Mouse (Mus musculus): ENCODE measurements around the gene Ccdc122.
A peak's percentile ranks its signal among the peaks of the same experiment; 100 is the strongest.
"Not testable (repeated sequence)": the region's sequence is repeated elsewhere in the genome, so short reads cannot be mapped to it uniquely, and the experiment has no call there.

Gene Ccdc122

DNA sequence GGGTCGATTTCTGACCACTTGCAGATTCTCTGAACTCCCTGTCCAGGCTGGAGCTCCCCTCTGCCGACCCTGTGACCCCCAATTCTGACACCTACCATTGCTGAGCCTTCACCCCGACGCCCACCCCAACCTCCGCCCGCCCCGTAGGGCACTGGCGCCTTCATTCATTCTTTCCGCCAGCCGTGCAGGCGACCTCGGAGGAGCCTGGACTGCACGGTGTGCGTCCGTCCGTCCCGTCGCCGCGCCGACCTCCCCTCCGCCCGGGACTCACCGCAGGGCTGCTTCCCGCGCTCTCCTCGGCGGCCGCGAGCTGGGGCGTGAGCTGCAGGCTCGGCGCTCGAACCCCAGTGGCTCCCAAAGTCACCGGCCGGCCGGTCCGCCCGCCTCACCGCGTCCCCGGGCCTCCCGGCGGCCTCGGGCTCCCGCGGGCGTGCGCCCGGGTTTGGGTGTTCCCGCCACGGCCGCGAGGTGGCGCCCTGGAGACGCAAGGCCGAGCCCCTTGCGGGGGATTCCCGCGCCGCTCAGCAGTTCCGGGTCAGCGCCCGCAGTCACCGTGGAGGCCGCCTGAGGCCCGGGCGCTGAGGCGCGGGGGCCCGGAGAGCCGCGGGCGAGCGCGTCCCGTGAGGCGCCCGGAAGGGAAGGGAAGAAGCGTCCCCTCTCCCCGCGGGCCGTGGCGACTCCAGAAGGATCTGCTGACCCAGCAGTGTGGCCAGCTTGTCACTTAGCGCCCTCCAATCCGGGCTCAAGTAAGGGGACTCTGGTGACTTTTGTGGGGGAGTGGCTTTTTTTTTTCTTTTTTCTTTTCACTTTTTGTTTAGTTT, at the start of gene Ccdc122, which contains the start of gene Lacc1:
TSS of gene Ccdc122 (plus strand) at position 547 of the 821 bp plus-strand sequence.
TSS of gene Lacc1 (minus strand) at position 679 of the 821 bp plus-strand sequence.
- peak; percentile 84 for DNase-seq (ENCODE audit: low spot score)

DNA sequence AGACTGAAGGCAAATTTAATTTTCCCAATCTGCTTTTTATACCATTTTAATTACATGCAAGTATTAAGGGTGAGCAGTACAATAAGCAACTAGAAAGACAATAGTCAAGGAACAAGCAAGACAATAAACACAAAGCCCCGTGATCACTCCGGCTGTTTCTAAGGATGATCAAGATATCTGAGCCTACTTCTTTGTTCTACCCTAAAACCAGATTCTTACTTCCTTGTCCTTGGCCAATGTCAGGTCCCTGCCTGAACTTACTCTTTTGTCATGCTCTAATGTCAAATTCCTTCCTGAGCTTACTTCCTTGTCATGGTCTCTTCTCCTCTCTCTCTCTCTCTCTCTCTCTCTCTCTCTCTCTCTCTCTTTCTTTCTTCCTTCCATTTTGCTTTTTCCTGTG, 46.2 kb upstream of the Ccdc122 start:
- not testable (repeated sequence) for DNase-seq (ENCODE audit: low spot score)

DNA sequence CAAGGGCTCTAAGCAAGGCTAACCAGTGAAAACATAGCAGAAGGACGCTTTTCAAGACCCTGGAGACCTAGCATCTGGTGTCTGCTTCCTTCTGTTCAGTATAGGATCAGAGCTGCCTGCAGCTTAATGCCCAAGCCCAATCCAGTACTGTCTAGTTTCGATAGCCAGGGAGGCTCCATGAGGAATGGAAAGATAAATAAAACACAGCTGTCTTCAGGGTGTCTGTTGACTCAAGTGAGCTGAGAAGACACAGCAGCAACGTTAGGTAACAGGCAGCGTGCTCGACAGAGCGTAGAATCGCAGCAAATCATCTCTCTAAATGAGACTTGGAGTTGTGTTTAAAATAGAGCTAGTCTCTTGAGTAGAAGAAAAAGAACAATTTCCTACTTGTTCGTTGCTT, 31.8 kb upstream of the Ccdc122 start:
- no peak for DNase-seq (ENCODE audit: low spot score)

DNA sequence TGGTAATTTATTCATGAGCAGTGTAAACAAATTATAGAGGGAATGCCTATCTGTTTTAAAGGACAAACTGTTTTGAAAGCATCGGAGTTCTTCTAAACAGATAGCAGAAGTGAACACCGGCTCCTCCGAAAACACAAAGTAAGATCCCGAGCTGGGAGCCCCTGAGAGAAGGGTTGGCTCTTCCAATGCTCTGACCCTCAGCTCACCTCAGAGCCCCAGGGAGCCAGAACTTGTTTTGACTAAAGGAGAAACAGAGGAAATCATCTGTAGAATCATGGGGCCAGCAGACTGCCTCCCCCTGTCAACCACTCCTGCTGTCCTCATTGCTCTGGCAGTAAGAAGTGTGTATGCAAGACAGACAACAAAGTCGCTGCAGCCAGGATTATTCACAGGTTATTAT, 31.0 kb upstream of the Ccdc122 start:
- no peak for DNase-seq (ENCODE audit: low spot score)

DNA sequence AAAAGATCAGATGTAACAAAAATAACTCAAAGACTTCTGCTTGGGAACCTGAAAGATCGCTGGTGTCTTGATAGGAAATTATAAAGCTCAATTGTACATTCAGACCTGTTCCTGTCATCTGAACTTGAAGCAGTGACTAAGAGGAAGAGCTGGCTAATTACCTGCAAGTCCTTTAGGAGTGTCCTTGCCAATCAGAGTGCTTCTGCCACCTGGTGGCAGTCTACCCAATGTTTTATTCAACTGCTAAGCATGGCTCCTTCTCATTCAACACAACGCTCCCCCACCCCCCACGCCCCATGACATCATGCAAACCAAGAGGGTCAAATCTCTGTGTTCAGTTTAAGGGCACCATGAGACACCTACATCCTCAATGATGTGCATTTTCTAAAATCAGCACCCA, 28.3 kb upstream of the Ccdc122 start:
- DNase-seq (ENCODE audit: low spot score), result peak; percentile 56

DNA sequence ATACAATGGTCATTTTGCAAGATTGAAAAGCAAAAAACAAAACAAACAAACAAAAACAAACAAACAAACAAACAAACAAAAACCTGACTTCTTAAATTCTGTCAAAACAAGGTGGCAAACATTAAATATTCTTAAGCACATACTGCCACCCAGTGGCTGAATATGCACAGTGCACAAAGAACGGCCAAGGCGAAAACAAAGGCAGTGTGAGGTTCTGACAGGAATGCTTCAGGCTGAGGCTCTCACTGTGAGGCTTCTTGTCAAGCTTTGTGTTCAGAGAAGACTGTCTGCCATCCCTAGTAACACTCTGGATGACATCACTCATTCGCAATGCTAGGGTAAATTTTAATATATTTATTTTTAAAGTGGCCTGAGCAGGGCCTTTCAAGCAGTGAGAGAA, 24.8 kb upstream of the Ccdc122 start:
- peak; percentile 67 for DNase-seq (ENCODE audit: low spot score)

DNA sequence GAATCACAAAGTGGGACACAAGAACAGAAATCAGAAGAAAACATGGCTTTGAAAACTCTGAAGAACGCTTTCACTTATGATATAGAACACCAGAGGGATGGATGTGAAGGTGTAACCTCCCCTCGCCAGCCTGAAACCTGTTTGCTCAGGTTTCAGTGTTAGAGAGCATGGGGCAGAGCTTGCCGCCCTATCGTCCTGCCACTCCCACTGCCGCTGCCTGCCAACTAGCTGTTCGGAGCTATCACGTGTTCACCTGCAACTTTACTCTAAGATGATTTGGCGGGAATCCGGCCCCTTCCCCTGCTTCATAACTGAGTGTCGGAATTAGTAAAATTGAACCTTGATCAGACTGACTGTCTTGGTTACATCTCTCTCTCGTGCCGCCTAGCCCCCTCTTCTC, 19.8 kb upstream of the Ccdc122 start:
- not testable (repeated sequence) for DNase-seq (ENCODE audit: low spot score)

DNA sequence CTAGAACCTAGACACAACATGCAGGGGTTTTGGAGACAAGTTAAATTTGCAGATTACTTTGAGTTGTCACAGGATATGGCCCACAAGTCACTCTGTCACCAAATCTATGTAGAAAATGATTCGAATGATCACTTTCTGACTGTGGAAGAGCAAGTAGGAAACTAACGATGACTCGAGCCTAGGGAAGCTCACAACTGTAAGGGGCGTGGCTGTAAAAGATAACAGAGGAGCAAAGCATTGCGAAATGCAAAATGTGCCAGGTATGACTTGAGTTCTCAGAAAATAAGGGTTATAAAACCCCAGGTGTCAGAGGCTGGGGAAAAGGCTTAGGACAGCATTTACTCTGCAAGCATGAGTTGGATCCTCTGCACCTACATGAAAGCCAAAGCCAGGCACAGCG, 19.4 kb upstream of the Ccdc122 start:
- DNase-seq (ENCODE audit: low spot score), result no peak

DNA sequence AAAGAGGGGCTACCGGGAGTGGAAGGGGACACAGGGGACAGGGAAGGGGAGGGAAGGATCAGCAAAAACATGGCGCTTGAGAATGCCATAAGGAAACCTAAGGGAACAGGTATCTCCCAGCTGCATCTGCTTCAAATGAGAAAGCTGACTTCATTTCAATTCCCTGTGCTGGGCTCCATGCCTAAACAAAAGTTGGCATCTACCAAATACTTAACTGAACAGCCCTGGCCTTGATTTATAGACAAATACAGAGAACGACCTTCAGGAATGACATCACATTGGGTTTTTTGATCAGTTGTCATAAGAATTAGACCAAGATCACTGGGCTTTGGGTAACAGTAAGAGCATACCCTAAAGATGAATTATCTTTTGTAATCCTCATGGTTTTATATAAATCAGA, 12.1 kb upstream of the Ccdc122 start:
- DNase-seq (ENCODE audit: low spot score), result no peak

DNA sequence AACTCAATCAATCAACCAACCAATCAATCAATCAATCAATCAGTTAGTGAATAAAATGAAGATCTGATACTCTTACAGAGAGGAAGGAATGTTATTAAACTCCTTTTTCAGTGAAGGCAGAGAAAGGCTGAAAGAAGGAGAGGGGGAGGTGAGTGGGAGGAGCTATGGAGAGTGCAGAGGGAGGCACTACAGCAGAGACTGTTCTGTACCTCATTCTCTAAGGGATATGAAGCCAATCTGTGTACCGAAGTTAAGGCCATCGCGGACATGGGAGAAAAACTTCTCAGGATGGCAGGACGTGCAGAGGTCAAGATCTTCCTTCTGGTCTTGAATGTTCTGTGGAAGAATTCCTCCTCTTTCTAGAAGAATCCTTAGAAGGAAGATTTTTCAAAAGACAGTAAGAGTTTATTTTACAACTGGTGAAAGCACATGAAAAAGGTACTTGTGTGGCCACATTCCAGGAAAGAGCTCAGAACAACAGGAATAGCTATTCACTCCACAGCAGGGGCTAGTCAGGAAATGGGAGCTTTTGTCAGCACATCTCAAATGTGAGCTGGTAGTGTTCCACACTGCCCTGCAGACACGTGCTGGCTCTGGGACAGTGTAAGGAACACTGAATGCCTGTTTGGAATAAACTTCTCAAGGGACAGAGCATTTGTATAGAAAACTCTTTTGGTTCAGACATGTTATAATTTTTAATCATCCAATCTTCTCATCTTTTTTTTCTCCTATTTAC, 7.1 kb upstream of the Ccdc122 start:
- DNase-seq (ENCODE audit: low spot score), result no peak

DNA sequence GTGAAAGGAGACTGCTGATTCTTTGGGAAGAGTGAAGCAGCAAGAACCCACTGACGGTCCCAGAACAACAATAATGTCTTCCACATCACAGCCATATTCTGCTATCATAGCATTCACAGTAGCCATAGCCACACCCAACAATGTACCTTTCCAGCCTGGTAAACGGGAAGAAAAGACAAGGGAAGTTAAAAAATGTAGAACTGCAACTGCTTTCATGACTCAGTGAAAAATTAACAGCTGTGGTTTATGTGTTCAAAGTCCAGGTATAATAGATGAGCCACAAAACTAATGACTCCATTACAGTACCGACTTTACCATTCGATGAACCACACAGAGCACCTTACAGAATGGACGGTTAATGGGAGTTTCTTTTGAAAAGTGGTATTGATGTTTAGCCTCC, 5.8 kb upstream of the Ccdc122 start:
- DNase-seq (ENCODE audit: low spot score), result no peak

DNA sequence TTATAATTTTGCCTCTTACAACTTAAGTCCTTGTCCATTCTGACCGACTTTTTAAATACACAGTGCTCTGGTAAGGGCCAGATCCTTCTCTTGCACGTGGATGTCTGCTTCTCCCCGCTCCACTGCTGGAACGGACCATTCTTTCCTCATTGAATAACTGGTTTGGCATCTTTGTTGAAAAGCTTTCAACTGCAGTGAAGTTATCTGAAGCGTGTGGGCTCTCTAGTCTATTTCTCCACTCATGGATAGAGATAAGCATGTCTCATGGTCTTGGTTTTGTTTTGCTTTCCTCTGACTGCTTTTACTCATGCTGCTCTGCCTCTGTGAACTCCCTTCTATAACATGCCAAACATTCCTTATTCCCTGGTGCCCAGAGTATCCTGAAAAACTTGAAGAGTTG, 4.1 kb upstream of the Ccdc122 start:
- DNase-seq (ENCODE audit: low spot score), result no peak

DNA sequence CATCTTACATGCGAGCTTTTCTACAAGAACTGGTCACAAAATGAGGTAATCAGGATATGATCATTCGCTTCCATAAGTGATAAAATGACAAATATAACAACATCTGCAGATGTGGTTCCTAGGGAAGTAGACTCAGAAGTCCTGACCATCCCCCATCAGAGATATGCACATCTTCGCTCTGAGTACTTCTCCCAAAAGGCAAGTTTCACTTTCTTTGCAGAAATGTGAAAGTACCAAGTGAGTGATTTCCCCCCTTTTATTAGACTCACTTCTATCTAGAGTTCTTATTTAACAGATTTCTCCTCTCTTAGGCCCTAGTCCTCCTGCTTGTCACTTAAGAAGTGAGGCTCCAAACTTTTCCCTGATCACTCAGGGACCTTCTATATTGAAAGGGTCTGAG, 3.2 kb upstream of the Ccdc122 start:
- DNase-seq (ENCODE audit: low spot score), result no peak

DNA sequence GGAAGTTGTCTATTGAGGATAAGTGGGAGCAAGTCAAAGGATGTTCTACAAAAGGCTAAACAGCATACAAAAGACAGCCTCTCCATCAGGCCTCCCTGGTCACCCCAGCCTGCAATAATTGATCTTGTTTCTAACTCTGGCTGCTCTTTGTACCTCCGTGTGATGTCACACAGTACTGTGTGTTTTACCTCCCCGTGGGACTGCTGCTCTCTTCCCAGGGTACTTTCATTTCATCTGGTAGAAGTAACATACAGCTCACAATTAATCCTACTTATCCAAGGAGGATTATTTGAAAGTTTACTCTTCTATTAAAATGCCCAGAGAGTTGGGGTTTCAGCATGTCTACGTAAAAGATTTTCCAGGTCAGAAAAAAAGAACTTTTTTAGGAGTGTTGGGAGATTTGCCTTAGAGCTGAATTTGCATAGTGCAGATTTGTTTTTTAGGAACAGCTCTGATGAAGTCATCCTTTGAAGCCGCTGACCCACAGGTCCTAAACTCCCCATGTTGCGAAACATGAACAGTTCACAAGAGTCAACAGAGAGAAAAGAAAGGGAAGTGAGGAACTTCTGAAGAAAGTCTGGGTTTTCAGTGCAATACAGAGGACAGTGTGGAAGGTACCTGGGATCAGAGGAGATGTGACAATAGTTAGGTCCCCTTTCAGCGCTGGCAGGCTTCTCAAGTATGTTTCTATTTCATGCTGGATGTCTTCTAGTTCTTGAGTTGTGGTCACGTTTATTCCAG, 2.2 kb upstream of the Ccdc122 start:
- DNase-seq (ENCODE audit: low spot score), result no peak

DNA sequence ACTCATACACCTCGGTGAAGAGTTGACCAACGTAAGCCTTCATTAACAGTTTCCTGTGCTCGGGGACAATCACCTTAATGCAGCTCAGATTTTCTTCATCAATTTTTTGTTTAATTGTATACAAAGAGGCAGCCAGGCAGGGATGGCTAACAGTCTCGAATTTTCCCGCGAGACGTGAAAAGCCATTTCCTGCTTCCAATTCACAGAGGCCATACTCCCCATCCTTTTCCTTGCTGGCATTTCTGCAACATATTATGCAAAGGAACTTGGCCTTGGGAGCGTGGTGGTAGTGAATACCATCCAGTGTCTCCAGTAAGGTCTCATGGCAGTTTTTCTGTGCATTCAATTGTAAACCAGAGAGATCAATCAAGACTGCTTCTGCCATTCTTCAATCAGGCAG, 1.6 kb upstream of the Ccdc122 start:
- no peak for DNase-seq (ENCODE audit: low spot score)

DNA sequence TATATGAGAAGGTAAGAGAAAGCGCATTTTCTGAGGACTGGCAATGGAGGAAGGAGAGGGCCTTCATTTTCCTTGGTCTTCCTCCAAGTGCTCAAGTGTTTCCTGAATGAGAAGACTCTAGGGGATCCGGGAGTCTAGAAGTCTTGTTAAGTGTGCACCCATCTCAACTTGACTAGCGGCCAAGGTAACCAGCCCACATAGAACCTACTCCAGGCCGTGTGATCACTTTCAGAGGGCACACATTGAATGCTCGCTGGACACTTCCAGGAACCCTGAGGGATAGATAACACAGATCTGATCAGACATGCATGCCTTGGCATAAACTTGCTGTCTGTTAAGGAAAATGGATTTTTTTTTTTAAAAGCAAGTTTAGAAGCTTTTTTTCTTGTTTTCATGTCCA, 758 bp downstream of the Ccdc122 start:
- DNase-seq (ENCODE audit: low spot score), result no peak

DNA sequence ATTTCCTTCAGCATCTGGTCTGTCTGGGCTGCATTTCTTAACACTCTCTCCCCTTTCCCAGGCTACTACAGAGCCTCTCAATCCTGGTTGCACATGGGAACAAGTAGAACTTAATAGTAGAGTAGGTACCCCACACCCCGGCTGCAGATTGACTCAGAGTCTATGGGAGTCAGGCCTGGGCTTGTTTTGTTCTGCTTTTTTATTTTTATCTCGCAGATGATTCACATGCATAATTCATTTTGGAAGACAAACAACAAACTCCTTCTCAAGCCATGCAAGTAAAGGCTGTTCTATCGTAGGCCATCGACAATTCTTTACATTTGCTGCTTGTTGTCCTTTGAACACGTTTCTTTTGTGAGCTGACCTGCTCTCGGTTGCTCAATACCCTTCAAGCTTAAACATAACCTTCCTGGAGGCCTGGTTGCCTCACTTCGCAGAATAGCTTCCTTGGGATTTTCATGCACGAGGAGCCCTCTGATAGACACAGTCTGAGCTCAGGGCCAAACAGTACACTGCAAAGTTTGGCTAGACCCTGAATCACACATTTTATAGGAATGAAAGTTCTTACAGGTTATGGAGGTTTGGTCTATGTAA, 1.4 kb downstream of the Ccdc122 start:
- DNase-seq (ENCODE audit: low spot score), result no peak

DNA sequence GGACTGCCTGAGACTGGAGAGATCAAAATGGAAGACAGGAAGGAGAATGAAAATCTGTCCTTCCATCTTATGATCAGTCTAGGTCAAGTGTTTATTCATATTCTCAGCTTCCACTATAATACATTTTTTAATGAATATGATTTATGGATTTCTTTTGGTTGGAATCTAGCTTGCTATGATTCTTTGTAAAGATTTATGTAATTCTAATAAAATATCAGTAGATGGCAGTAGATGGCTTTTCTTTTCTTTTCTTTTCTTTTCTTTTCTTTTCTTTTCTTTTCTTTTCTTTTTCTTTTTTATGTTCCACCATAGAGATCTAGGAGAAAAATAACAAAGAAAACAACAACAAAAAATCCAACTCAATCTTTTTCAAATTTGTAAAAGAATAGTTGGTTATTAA, 16.7 kb downstream of the Ccdc122 start:
- no peak for DNase-seq (ENCODE audit: low spot score)

DNA sequence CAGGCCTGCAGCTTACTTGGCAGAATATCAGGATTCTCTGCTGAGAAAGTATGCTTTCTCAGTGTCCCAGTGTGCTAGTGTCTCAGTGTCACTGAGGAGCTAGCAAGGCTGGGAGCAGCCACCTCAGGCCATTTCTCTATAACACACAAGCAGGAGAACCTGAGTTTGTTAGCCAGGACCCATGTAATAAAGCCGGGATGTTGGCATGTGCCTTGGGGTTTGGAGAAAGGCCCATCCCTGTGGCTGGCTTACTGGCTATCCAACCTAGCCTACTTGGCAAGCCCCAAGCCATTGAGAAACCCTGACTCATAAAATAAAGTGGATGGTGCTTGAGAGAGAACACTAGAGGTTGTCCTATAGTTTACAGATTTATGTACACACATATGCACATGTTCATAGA, 32.8 kb downstream of the Ccdc122 start:
- no peak for DNase-seq (ENCODE audit: low spot score)

DNA sequence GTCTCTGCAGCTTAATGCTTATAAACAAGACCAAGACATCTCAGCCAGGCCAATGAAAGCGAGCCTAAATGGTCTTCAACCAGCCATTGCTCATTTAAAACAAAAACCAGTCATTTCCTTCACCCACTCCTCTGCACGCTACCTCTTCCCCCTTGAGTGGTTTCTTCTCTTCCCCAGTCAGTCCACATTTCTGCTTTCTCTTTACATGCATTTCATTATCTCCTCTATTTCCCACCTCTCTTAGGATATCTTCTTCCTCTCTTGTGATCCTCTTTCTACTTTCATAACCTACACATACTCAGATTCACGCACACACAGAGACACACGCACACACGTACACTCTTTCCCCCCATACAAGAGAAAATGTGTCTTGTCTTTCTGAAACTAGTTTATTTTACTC, 44.7 kb downstream of the Ccdc122 start:
- DNase-seq (ENCODE audit: low spot score), result no peak

DNA sequence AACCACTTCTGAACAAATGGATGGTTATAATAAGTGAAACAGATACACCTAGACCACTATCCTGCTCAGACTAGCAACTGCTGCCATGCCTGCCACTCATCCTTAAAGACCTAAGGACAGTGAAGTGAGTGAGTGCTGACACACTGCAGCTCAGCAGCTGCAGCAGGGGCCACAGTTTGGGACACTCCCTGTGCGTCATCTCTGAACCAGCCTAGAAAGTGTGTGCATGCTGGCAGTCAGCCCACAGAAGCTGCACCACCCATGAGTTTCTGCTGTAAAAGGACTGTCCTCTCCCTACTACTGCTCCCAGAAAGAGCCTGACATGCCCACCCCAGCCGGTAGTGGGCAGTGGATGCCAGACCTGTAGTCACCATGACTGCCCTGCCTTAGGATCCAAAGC, 63.7 kb downstream of the Ccdc122 start:
- no peak for DNase-seq (ENCODE audit: low spot score)

DNA sequence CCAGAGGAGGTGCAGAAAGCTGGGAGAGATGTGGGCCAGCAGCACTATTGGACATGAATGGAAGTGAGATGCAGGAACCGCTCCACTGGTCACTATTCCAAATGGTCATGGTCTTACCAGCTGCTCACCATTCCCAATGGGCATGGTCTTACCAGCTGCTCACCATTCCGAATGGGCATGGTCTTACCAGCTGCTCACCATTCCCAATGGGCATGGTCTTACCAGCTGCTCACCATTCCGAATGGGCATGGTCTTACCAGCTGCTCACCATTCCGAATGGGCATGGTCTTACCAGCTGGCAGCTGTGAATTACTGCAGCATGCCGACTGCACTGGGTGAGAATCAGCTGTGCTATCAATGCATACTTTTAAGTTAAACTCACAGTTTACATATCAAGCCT, 74.0 kb downstream of the Ccdc122 start:
- not testable (repeated sequence) for DNase-seq (ENCODE audit: low spot score)

Measured in ovary, postnatal 14 days (tissue).